Mouse (Mus musculus) adrenal gland, postnatal 14 days (tissue): ENCODE data around the gene Ccdc148. TPM values are rescaled to one million over a fixed set of nuclear protein-coding genes. Genes with fewer than 3 reads are reported as not detected.

Experiments
- DNase-seq: peaks from one replicate; pipeline ENCODE4 v3.0.0; 2021; ENCODE audit warnings: mixed read lengths
- long read RNA-seq, 2 experiments: library from polyadenylated mRNA; stranded (forward); transcript quantifications; one replicate each; pipeline ENCODE4 v2.0.0; 2021
- total RNA-seq: library from RNA; stranded (reverse); gene quantifications from 2 replicates; pipeline ENCODE4 v1.2.3, GENCODE M21; 2021

The Ccdc148 gene
- 1.1 and 1.5 TPM in 2 replicates for total RNA-seq
- long read RNA-seq, experiment 1, full-length matches to known transcripts, result 1 of 1 reads
- long read RNA-seq, experiment 1, partial matches to known transcripts, result 0 of 1 reads
- long read RNA-seq, experiment 1, other reads (novel, unspliced or antisense), result 0 of 1 reads
- long read RNA-seq, experiment 2, partial matches to known transcripts, result 0 of 1 reads
- long read RNA-seq, experiment 2, other reads (novel, unspliced or antisense), result 1 of 1 reads

DNA sequence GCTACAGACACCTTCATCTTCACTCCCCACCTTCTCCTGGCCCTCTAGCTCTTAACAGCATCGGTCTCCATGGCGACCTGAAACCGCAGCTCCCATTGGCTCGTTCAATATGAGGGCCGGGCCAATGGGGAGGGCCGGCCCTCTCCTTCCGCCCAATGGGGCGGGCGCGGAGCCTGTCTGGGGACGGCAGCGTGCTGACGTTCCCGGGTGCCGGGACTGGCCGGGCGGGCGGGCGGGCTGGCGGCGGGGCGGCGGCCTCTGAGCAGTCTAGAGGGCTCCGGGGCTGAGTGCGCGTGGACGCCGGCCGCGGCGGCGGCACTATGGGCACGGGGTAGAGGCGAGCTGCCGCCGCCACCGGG is at the start of gene Ccdc148, which contains the start of gene Pkp4:
Ccdc148 (minus strand) TSS at position 79 of the 359 bp plus-strand sequence.
Pkp4 (plus strand) TSS at position 246 of the 359 bp plus-strand sequence.
- peak; percentile 97 for DNase-seq

- no peak for DNase-seq
Observed at GRCm38 (mm10) chr2:59208276-59208675, 47.8 kb upstream of the Ccdc148 start.

DNA sequence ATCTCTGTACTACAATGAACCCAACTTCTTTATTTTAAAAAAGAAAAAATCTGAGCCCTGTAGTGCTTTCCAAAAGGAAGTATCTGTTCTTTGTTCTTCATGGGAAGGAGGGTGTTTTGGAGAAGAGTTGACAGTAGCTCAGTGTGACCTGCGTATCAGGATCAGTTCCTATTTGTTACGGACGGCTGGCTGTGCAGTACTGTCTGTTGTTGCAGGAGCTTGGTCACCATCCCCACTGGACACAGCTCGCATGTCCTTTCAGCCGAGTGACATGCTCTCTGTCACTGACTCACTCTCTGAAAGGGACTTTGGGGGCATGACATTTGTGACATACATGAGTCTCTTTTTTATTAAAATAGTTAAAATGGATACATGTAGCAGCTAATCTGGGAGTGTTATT is 47.2 kb upstream of the Ccdc148 start:
- no peak for DNase-seq

DNA sequence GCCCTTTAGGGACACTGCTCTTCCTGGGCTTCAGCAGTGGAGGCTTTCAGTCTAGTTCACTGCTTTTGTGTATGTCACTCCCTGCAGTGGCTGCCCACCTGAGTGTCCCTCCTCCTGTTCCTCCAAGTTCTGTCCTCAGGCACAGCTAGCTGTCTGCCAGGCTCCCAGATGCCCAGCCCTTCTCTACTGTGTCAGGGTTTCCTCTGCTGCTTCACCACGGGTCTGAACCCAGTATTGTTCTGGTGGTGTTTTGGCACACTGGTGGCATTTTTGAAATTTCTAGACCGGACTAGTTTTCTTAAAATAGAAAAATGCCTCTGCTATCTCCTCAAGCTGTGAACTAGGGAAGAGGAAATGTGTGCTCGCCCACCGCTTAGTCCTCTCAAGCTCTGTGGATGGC is 46.8 kb upstream of the Ccdc148 start:
- DNase-seq, result no peak

GRCm38 (mm10) chr2:59206190-59206589 is 45.7 kb upstream of the Ccdc148 start:
- DNase-seq, result no peak

- no peak for DNase-seq
Observed at GRCm38 (mm10) chr2:59205092-59205491, 44.6 kb upstream of the Ccdc148 start.

GRCm38 (mm10) chr2:59203627-59204425 is 43.3 kb upstream of the Ccdc148 start:
- DNase-seq, result no peak

- DNase-seq, result no peak
Observed at GRCm38 (mm10) chr2:59202930-59203329, 42.4 kb upstream of the Ccdc148 start.

GRCm38 (mm10) chr2:59200511-59200910 is 40.0 kb upstream of the Ccdc148 start:
- DNase-seq, result no peak

GRCm38 (mm10) chr2:59199476-59199976 is 39.0 kb upstream of the Ccdc148 start:
- DNase-seq, result no peak

DNA sequence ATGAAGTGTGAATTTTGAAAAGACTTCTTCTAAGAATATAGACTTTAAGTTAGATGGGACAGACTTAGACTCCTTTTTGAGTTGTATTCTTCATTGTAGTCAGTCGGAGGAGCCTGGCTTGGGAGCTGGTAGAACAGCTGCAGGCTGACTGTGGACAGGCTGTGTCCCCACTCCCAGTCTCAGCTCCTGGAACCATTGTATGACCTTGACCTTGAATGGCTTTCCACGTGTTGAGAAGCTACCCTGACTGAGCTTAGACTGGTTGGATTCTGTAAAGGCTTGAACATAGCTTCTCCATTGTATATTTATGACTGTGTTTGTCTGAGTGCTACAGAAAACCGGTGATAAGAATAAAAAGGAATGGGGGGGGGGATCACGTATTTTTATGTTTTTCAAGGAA is 36.7 kb upstream of the Ccdc148 start:
- DNase-seq, result no peak

DNA sequence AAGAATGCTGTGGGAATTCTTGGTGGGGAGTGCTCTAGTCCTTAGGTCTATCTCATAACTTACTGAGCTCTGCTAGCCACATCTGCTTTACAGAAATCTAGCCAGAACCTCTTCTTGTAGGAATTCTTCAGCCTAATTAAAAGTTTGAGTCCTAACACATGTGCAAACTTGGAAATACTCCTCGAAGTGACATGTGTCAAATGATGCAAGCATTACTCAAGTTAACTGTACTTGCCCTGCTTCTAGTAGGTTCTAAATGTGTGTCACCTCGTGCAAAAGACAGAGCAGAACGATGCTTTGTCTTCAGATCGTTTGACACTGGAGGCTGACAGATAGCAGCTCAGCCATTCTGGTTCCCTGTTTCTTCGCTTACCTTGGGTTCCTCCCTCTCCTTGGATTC is 32.6 kb upstream of the Ccdc148 start:
- no peak for DNase-seq

- no peak for DNase-seq
Observed at GRCm38 (mm10) chr2:59191466-59191865, 31.0 kb upstream of the Ccdc148 start.

- no peak for DNase-seq
Observed at GRCm38 (mm10) chr2:59190186-59190585, 29.7 kb upstream of the Ccdc148 start.

GRCm38 (mm10) chr2:59189661-59190185 is 29.2 kb upstream of the Ccdc148 start:
- DNase-seq, result no peak

- no peak for DNase-seq
Observed at GRCm38 (mm10) chr2:59188306-59188705, 27.8 kb upstream of the Ccdc148 start.

- no peak for DNase-seq
Observed at GRCm38 (mm10) chr2:59186966-59187365, 26.5 kb upstream of the Ccdc148 start.

- peak; percentile 31 for DNase-seq
Observed at GRCm38 (mm10) chr2:59186122-59186521, 25.6 kb upstream of the Ccdc148 start.

GRCm38 (mm10) chr2:59184107-59185064 is 23.9 kb upstream of the Ccdc148 start:
- no peak for DNase-seq

- DNase-seq, result no peak
Observed at GRCm38 (mm10) chr2:59183541-59183940, 23.1 kb upstream of the Ccdc148 start.

DNA sequence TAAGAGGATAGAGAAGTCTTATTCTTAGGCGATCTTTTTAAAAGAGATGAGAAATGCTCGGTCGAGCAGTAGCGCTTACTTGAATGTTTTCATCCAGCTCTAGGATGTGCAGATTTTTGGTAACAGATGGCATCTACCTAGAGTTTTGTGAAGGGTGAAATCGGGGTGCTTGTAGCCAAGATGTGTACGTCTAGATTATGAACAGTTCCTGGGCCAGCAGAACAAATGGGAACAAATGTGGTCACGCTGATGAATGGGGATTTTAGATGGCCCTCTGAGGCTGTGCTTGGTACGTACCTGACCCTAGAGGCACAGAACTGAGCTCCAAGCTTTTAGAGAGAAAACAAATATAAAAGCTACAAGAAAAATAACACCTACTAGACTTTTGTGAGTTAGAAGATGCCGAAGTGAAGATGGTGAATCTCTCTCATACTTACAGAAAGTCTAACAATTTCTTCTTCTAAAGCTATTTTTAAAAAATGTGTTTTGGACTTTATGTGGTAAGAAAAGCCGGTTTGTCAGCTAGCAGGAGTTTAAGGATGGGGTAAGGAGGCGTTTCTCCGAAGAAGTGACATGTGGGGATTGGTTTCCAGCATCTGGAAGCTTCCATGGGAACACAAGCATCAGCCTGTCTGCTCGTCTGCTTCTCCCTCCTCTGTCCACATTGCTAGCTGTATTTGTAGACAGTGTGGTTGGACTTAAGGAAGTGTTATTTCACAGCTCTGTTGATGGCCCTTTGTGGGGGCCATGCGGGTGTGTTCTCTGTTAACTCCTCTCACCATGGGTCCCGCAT is 21.0 kb upstream of the Ccdc148 start:
- DNase-seq, result no peak
